Mouse (Mus musculus) cerebellum, adult 18-20 months (tissue): ENCODE results near the gene Chd4.
"Not testable (repeated sequence)": the region's sequence is repeated elsewhere in the genome, so short reads cannot be mapped to it uniquely, and the experiment has no call there.

Experiments
- DNase-seq, 2 experiments: peaks; one replicate each; pipeline ENCODE4 v3.0.0; 2021

Gene Chd4

DNA sequence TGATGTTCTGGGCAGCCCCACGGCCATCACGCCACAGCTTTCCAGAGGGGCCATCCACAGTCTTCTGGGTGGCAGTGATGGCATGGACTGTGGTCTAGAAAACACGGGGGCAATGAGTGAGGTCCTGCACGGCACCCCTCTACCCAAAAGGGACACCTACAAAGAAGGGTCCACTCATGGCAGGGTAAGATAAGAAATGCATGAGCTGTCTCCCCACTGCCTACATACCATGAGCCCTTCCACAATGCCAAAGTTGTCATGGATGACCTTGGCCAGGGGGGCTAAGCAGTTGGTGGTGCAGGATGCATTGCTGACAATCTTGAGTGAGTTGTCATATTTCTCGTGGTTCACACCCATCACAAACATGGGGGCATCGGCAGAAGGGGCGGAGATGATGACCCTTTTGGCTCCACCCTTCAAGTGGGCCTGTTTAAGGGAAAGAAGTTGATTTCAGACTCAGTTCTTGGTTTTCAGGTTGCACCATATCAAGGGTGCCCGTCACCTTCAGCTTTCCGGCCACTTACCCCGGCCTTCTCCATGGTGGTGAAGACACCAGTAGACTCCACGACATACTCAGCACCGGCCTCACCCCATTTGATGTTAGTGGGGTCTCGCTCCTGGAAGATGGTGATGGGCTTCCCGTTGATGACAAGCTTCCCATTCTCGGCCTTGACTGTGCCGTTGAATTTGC is 67.0 kb downstream of the Chd4 start:
- DNase-seq: not testable (repeated sequence)

- no peak for DNase-seq
Observed at GRCm38 (mm10) chr6:125163801-125164657, 68.2 kb downstream of the Chd4 start.

GRCm38 (mm10) chr6:125164672-125165327 is 69.0 kb downstream of the Chd4 start:
- DNase-seq: peak; percentile 56 to 69

- peak; percentile 98 for DNase-seq
Observed at GRCm38 (mm10) chr6:125165328-125165891, 69.6 kb downstream of the Chd4 start.

GRCm38 (mm10) chr6:125166051-125166751 is 70.4 kb downstream of the Chd4 start, which contains the start of gene Gapdh:
Gene Gapdh (minus strand): TSS chr6:125166467.
- DNase-seq: peak; percentile 81 to 90

GRCm38 (mm10) chr6:125166861-125167650 is 71.3 kb downstream of the Chd4 start:
- DNase-seq: peak; percentile 57 to 58

DNA sequence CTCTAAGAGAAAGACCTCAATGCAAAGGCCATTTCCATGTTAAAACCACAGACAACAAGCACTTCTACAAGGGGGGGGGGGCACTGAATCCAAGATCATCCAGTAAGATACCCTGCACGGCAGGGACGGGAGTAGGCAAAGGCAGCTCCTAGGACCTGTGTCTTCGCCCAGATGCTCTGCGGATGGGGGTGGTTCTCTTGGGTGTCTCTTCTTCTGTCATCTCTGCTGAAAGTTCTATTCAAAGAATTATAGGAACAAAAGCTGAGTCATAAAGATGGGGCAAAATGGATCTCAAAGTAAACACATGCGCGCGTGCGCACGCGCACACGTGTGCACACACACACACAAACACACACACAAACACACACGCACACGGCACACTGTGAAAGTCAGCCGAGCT is 72.3 kb downstream of the Chd4 start:
- no peak for DNase-seq

DNA sequence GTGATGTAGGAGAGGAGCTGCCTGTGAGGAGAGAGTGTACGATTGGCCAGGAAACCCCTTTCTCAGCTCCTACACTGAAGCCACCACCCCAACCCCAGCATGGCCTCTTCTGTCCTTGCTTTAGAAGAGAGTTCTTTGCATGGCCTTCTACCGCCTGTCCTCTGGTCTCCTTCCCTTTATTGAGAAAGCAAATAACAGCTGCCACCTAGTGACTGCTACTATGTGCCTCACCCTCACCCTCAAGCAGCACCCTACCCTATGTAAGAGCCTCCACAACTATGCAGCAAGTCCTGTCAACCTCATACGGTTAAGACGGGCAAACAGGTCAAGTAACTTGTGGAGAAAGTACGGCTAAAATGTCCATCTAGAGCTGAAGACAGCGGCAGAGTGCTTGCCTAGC is 74.4 kb downstream of the Chd4 start:
- no peak for DNase-seq

- DNase-seq: no peak
Observed at GRCm38 (mm10) chr6:125172474-125172873, 76.7 kb downstream of the Chd4 start.

- DNase-seq: no peak
Observed at GRCm38 (mm10) chr6:125173256-125173655, 77.5 kb downstream of the Chd4 start.

- DNase-seq: no peak
Observed at GRCm38 (mm10) chr6:125175469-125175868, 79.7 kb downstream of the Chd4 start.

DNA sequence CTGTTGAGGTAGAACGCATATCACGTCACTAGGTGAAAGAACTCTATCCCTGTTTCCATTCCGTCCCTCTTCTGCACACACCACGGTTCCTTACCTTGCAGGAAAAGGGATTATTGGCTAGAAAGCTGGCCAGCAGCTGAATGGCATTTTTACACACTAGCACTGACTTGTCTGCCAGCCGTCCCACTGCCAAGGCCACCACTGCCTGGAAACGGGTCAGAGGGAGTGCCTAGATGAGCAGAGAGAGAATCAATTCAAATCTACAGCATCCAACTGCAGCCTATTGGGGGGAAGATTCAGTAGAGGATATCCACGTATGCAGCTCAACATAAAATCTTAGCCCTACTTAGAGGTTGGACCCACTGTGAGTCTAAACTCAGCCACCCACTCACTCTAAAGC is 83.8 kb downstream of the Chd4 start:
- DNase-seq: no peak
